Mouse (Mus musculus) G1E (cell line): ENCODE results near the gene Epx. TPM values are rescaled to one million over a fixed set of nuclear protein-coding genes. Genes with fewer than 3 reads are reported as not detected.

Source experiments
- ATAC-seq: 2 replicates; pipeline ENCODE4 v1.8.0; 2016; ENCODE audit warnings: mild to moderate bottlenecking; ENCODE audit not compliant: insufficient number of reproducible peaks, poor library complexity, low FRiP score, severe bottlenecking; ENCODE audit errors: extremely low read depth
- DNase-seq: peaks from one replicate; pipeline ENCODE4 v3.0.0; 2012; ENCODE audit warnings: low spot score
- H3K27me3 ChIP-seq: 2 replicates; pipeline ENCODE4 v1.6.1; 2012; ENCODE audit warnings: mild to moderate bottlenecking, low read length, inconsistent platforms; ENCODE audit not compliant: insufficient read depth
- H3K36me3 ChIP-seq: replicated peaks from 2 replicates; pipeline ENCODE3; 2012; ENCODE audit warnings: mild to moderate bottlenecking, inconsistent platforms
- H3K4me1 ChIP-seq: 2 replicates; pipeline ENCODE4 v1.6.1; 2012; ENCODE audit warnings: low read depth, low read length, inconsistent platforms, mixed read lengths; ENCODE audit not compliant: insufficient read depth
- H3K4me3 ChIP-seq: 2 replicates; pipeline ENCODE4 v1.5.1; 2012; ENCODE audit warnings: low read depth, mild to moderate bottlenecking, inconsistent platforms, low read length, moderate library complexity, mixed read lengths
- H3K9me3 ChIP-seq: replicated peaks from 2 replicates; pipeline ENCODE4 v1.6.1; 2012; ENCODE audit warnings: inconsistent platforms
- CTCF ChIP-seq: IDR thresholded peaks from 2 replicates; pipeline ENCODE4 v1.5.1; 2012; ENCODE audit warnings: low read depth, low read length, inconsistent platforms, mixed read lengths
- GATA1 ChIP-seq: IDR thresholded peaks from 2 replicates; pipeline ENCODE4 v1.6.1; 2012; ENCODE audit warnings: borderline replicate concordance, low read length, inconsistent platforms, mixed read lengths
- GATA2 ChIP-seq: IDR thresholded peaks from 2 replicates; pipeline ENCODE4 v1.6.1; 2012; ENCODE audit warnings: low read depth, low read length, inconsistent platforms, borderline replicate concordance
- POLR2AphosphoS5 ChIP-seq: IDR thresholded peaks from 2 replicates; pipeline ENCODE4 v1.6.1; 2012; ENCODE audit warnings: low read depth, low read length, inconsistent platforms; ENCODE audit not compliant: insufficient replicate concordance
- TAL1 ChIP-seq: conservative IDR thresholded peaks from 2 replicates; pipeline ENCODE4 v1.6.1; 2012; ENCODE audit warnings: low read depth, low read length, inconsistent platforms, mixed read lengths
- polyA plus RNA-seq: library from polyadenylated mRNA; stranded (reverse); fragments of >175 nt; gene quantifications from 2 replicates; pipeline ENCODE4 v1.2.3, GENCODE M21; 2012
- total RNA-seq, 2 experiments: library from RNA; stranded (forward) in 1 of 2; stranded (reverse) in 1 of 2; fragments of 200-1000 nt in 1 of 2; fragments of >200 nt in 1 of 2; fragmentation: Nextera tagmentation in 1 of 2; gene quantifications; 2 replicates each; pipeline ENCODE4 v1.2.3; 2014 to 2017

Epx gene
- total and polyA plus RNA-seq, 3 experiments, result not detected

GRCm38 (mm10) chr11:87847884-87848283 is 27.5 kb downstream of the Epx start:
- no peak for TF ChIP-seq GATA1
- TF ChIP-seq CTCF, result no peak
- no peak for TF ChIP-seq POLR2AphosphoS5
- Histone ChIP-seq H3K4me3 (no peak overlapping the region), H3K36me3 (no peaks in the 10 kb centered on the region), H3K9me3 (no peaks in the 10 kb centered on the region), H3K4me1 (peaks cover 3% of the 10 kb centered on the region; the same call in 1 of the 2 replicates), H3K27me3 (peaks cover 3% of the 10 kb centered on the region; the same call in 1 of the 2 replicates)
- DNase-seq, result no peak
- no peak for ATAC-seq

- Histone ChIP-seq H3K4me1 (no peaks in the 10 kb centered on the region), H3K27me3 (peaks cover 3% of the 10 kb centered on the region; the same call in 1 of the 2 replicates), H3K36me3 (no peaks in the 10 kb centered on the region), H3K9me3 (no peaks in the 10 kb centered on the region), H3K4me3 (no peak overlapping the region)
- TF ChIP-seq POLR2AphosphoS5, result no peak
- TF ChIP-seq TAL1, result no peak
- TF ChIP-seq CTCF, result no peak
- TF ChIP-seq GATA1, result no peak
- TF ChIP-seq GATA2, result no peak
- DNase-seq (no peak), ATAC-seq (no peak)
These were observed 28.3 kb downstream of the Epx start for GRCm38 (mm10) chr11:87846968-87847600.

GRCm38 (mm10) chr11:87841436-87841835 is 33.9 kb downstream of the Epx start:
- TF ChIP-seq GATA1 (no peak), CTCF (no peak), GATA2 (no peak), TAL1 (no peak), POLR2AphosphoS5 (no peak)
- DNase-seq (no peak), ATAC-seq (no peak)
- no peak overlapping the region for H3K4me3 ChIP-seq
- no peaks in the 10 kb centered on the region for H3K36me3 ChIP-seq
- H3K4me1 ChIP-seq, result no peaks in the 10 kb centered on the region
- no peaks in the 10 kb centered on the region for H3K9me3 ChIP-seq
- H3K27me3 ChIP-seq, result peaks cover 7% of the 10 kb centered on the region

GRCm38 (mm10) chr11:87840676-87841075 is 34.7 kb downstream of the Epx start:
- Histone ChIP-seq H3K9me3 (no peaks in the 10 kb centered on the region), H3K27me3 (peaks cover 7% of the 10 kb centered on the region), H3K4me1 (no peaks in the 10 kb centered on the region), H3K36me3 (no peaks in the 10 kb centered on the region), H3K4me3 (no peak overlapping the region)
- ATAC-seq (no peak), DNase-seq (no peak)
- no peak for TF ChIP-seq TAL1
- TF ChIP-seq POLR2AphosphoS5, result no peak
- no peak for TF ChIP-seq CTCF
- no peak for TF ChIP-seq GATA1
- no peak for TF ChIP-seq GATA2

- Histone ChIP-seq H3K4me1 (no peaks in the 10 kb centered on the region), H3K27me3 (peaks cover 9% of the 10 kb centered on the region), H3K36me3 (no peaks in the 10 kb centered on the region), H3K4me3 (no peak within 1 kb of the TSS), H3K9me3 (no peaks in the 10 kb centered on the region)
- DNase-seq, result no peak
- no peak for ATAC-seq
- TF ChIP-seq TAL1, result no peak
- no peak for TF ChIP-seq GATA2
- TF ChIP-seq GATA1, result no peak
- TF ChIP-seq CTCF, result no peak
- no peak for TF ChIP-seq POLR2AphosphoS5
These were observed 47.0 kb downstream of the Epx start, which contains the start of gene Lpo for GRCm38 (mm10) chr11:87828239-87828900. Gene Lpo (minus strand): TSS chr11:87828289.

GRCm38 (mm10) chr11:87821502-87821901 is 53.8 kb downstream of the Epx start:
- no peaks in the 10 kb centered on the region for H3K4me1 ChIP-seq
- TF ChIP-seq GATA1, result no peak
- no peak for TF ChIP-seq GATA2
- no peak for TF ChIP-seq POLR2AphosphoS5
- TF ChIP-seq CTCF, result no peak
- TF ChIP-seq TAL1, result no peak
- H3K27me3 ChIP-seq, result peaks cover 30% of the 10 kb centered on the region
- H3K36me3 ChIP-seq, result no peaks in the 10 kb centered on the region
- no peaks in the 10 kb centered on the region for H3K9me3 ChIP-seq
- DNase-seq, result no peak
- H3K4me3 ChIP-seq, result no peak overlapping the region
- ATAC-seq, result no peak

GRCm38 (mm10) chr11:87817443-87817773 is 57.9 kb downstream of the Epx start:
- no peak overlapping the region for H3K4me3 ChIP-seq
- no peaks in the 10 kb centered on the region for H3K36me3 ChIP-seq
- no peaks in the 10 kb centered on the region for H3K4me1 ChIP-seq
- peaks cover 23% of the 10 kb centered on the region; the same call in 1 of the 2 replicates for H3K27me3 ChIP-seq
- no peaks in the 10 kb centered on the region for H3K9me3 ChIP-seq
- ATAC-seq (no peak), DNase-seq (no peak)
- TF ChIP-seq GATA1, result no peak
- no peak for TF ChIP-seq TAL1
- no peak for TF ChIP-seq GATA2
- TF ChIP-seq CTCF, result no peak
- no peak for TF ChIP-seq POLR2AphosphoS5
